8 mouse cellular contexts compared by ENCODE assay signal in genomic region chr13:111796191-111796920, GRCm38 (mm10). TPM values are rescaled to one million over a fixed set of nuclear protein-coding genes. Genes with fewer than 3 reads are reported as not detected.
DNase-seq lines count a peak whose midpoint lies in the region; ATAC-seq lines count a peak whose summit lies in the region.

No protein-coding gene starts in this region.

- 37% methylated on average over 11 of the region's 11 CpGs for WGBS in heart, embryonic 13.5 days
- 23% methylated on average over 11 of the region's 11 CpGs for WGBS in liver, embryonic 12.5 days (ENCODE audit: insufficient replicate concordance)

- peak overlapping the region; percentile 50 for H3K9ac ChIP-seq in heart, embryonic 13.5 days
- H3K9ac ChIP-seq in liver, embryonic 12.5 days = peak overlapping the region; percentile 32

- H3K27ac ChIP-seq in heart, embryonic 13.5 days (replicated peaks) = peak overlapping the region; percentile 85
- H3K27ac ChIP-seq in liver, embryonic 12.5 days = peak overlapping the region; percentile 76

- H3K4me1 ChIP-seq in heart, embryonic 13.5 days = peaks cover 77% of the 10 kb centered on the region
- peaks cover 81% of the 10 kb centered on the region for H3K4me1 ChIP-seq in liver, embryonic 12.5 days

- no peak overlapping the region for H3K4me3 ChIP-seq in heart, embryonic 13.5 days
- peak overlapping the region; percentile 20 for H3K4me3 ChIP-seq in liver, embryonic 12.5 days

- ATAC-seq in heart, embryonic 13.5 days (ENCODE audit: extremely low read depth, insufficient number of reproducible peaks, low FRiP score, low TSS enrichment) = peak; percentile 30; the same call in 1 of the 2 replicates
- peak; percentile 71 for ATAC-seq in liver, embryonic 12.5 days
- peak; percentile 82 for ATAC-seq in monocyte, adult 5-6 weeks (replicated peaks; ENCODE audit: insufficient number of reproducible peaks, low FRiP score, low TSS enrichment, poor library complexity, severe bottlenecking)

- peak overlapping the region; percentile 57 for H3K4me2 ChIP-seq in heart, embryonic 13.5 days
- H3K4me2 ChIP-seq in liver, embryonic 12.5 days = peak overlapping the region; percentile 63

- no peaks in the 10 kb centered on the region for H3K9me3 ChIP-seq in heart, embryonic 13.5 days
- no peaks in the 10 kb centered on the region for H3K9me3 ChIP-seq in liver, embryonic 12.5 days (replicated peaks)

- peak; percentile 66 to 69 for DNase-seq in heart, adult 18-20 months
- DNase-seq in heart, adult 8-10 months (ENCODE audit: low spot score) = no peak
- DNase-seq in NIH3T3 (ENCODE audit: low read depth) = peak; percentile 44
- DNase-seq in retina, embryonic 14.5 days (ENCODE audit: low spot score) = no peak
- DNase-seq in neural tube, embryonic 10.5 days (ENCODE audit: extremely low spot score, low spot score) = no peak

- H3K27me3 ChIP-seq in heart, embryonic 13.5 days (replicated peaks) = no peaks in the 10 kb centered on the region
- H3K27me3 ChIP-seq in liver, embryonic 12.5 days (replicated peaks) = no peaks in the 10 kb centered on the region

- 0 out of 2 replicates have a peak, but pooled peaks cover 5% of the 10 kb centered on the region for H3K36me3 ChIP-seq in heart, embryonic 13.5 days
- H3K36me3 ChIP-seq in liver, embryonic 12.5 days = peaks cover 24% of the 10 kb centered on the region

RNA-seq across cellular contexts. Expression of gene Map3k1, which starts 12.4 kb away (rescaled TPM):
- total RNA-seq in heart, adult 18-20 months (2021) = 10 to 100 TPM; 17.0 to 19.6 TPM
- total RNA-seq in heart, adult 8-10 months (2022) = 10 to 100 TPM; 20.9 to 29.5 (median 21.3) TPM
- 12.5 and 12.8 TPM in 2 replicates for polyA plus RNA-seq in heart, embryonic 13.5 days (2015; fragmentation: Nextera tagmentation; extraction: Ambion mirVana)
- polyA plus RNA-seq in liver, embryonic 12.5 days (2016; fragmentation: Nextera tagmentation; extraction: Ambion mirVana) = 16.8 and 17.0 TPM in 2 replicates
- total RNA-seq in monocyte, adult 5-6 weeks (2017) = 89.3 to 167 TPM (median 89.4 TPM) in 3 replicates

Comparison
In these comparisons a context has a peak if more than half of its experiments do, and no peak if none do; other contexts are left out.
1. DNase-seq: peak in heart, adult 18-20 months (2 of 2) and NIH3T3 (single experiment); none in heart, adult 8-10 months (single experiment), retina, embryonic 14.5 days (single experiment) and neural tube, embryonic 10.5 days (single experiment).
2. ATAC-seq: peak in every context shown above with its lines; median percentile 82 in monocyte, adult 5-6 weeks; 71 in liver, embryonic 12.5 days; 30 in heart, embryonic 13.5 days.